Mouse (Mus musculus): ENCODE measurements around the gene Trip6. TPM values are rescaled to one million over a fixed set of nuclear protein-coding genes. Genes with fewer than 3 reads are reported as not detected.

Trip6 gene
- polyA plus RNA-seq, 1 experiment from 2014 or later, result 9.2 TPM

- Histone ChIP-seq H3K36me3 (replicated peaks; ENCODE audit: insufficient read depth, low read length) (no peaks in the 10 kb centered on the region), H3K4me1 (ENCODE audit: insufficient read depth) (peaks cover 10% of the 10 kb centered on the region; the same call in 1 of the 2 replicates), H3K27ac (ENCODE audit: low read depth) (peak overlapping the region; percentile 85), H3K9me3 (ENCODE audit: low read length) (no peaks in the 10 kb centered on the region), H3K4me3 (ENCODE audit: low read depth, low read length) (no peak overlapping the region), H3K9ac (replicated peaks) (no peak overlapping the region), H3K4me2 (ENCODE audit: low read depth, low read length) (no peak overlapping the region), H3K27me3 (ENCODE audit: insufficient read depth, low read length) (peaks cover 37% of the 10 kb centered on the region)
- WGBS (ENCODE audit: insufficient replicate concordance), result 54% methylated on average over 4 of the region's 4 CpGs
- DNase-seq (no peak), ATAC-seq (no peak)
- TF ChIP-seq EP300 (IDR thresholded peaks at IDR 0.05; ENCODE audit: low read depth) (no peak), CTCF (IDR thresholded peaks at IDR 0.05; ENCODE audit: low read depth) (no peak)
Measured at GRCm38 (mm10) chr5:137346983-137347382, 32.8 kb upstream of the Trip6 start.

- H3K9me3 ChIP-seq (ENCODE audit: low read length), result no peaks in the 10 kb centered on the region
- H3K27ac ChIP-seq (ENCODE audit: low read depth), result peak overlapping the region; percentile 85
- H3K4me2 ChIP-seq (ENCODE audit: low read depth, low read length), result 0 out of 2 replicates have a peak overlapping the region, but pooled peaks have one; percentile 22
- 78% methylated on average over 1 of the region's 1 CpGs for WGBS (ENCODE audit: insufficient replicate concordance)
- no peak overlapping the region for H3K9ac ChIP-seq (replicated peaks)
- peaks cover 36% of the 10 kb centered on the region for H3K27me3 ChIP-seq (ENCODE audit: insufficient read depth, low read length)
- H3K4me1 ChIP-seq (ENCODE audit: insufficient read depth), result peaks cover 10% of the 10 kb centered on the region; the same call in 1 of the 2 replicates
- ATAC-seq, result no peak
- H3K4me3 ChIP-seq (ENCODE audit: low read depth, low read length), result no peak overlapping the region
- H3K36me3 ChIP-seq (replicated peaks; ENCODE audit: insufficient read depth, low read length), result no peaks in the 10 kb centered on the region
- TF ChIP-seq CTCF (IDR thresholded peaks at IDR 0.05; ENCODE audit: low read depth) (no peak), EP300 (IDR thresholded peaks at IDR 0.05; ENCODE audit: low read depth) (no peak)
- DNase-seq, result no peak
Measured at GRCm38 (mm10) chr5:137346388-137346787, 32.2 kb upstream of the Trip6 start.

GRCm38 (mm10) chr5:137345821-137346220 lies 31.6 kb upstream of the Trip6 start:
- Histone ChIP-seq H3K4me1 (ENCODE audit: insufficient read depth) (peaks cover 10% of the 10 kb centered on the region; the same call in 1 of the 2 replicates), H3K9ac (replicated peaks) (no peak overlapping the region), H3K36me3 (replicated peaks; ENCODE audit: insufficient read depth, low read length) (no peaks in the 10 kb centered on the region), H3K27ac (ENCODE audit: low read depth) (peak overlapping the region; percentile 85; the same call in 1 of the 2 replicates), H3K27me3 (ENCODE audit: insufficient read depth, low read length) (peaks cover 30% of the 10 kb centered on the region), H3K4me3 (ENCODE audit: low read depth, low read length) (no peak overlapping the region), H3K4me2 (ENCODE audit: low read depth, low read length) (0 out of 2 replicates have a peak overlapping the region, but pooled peaks have one; percentile 22), H3K9me3 (ENCODE audit: low read length) (no peaks in the 10 kb centered on the region)
- TF ChIP-seq CTCF (IDR thresholded peaks at IDR 0.05; ENCODE audit: low read depth), result no peak
- TF ChIP-seq EP300 (IDR thresholded peaks at IDR 0.05; ENCODE audit: low read depth), result no peak
- DNase-seq (peak; percentile 67), ATAC-seq (peak; percentile 77)
- WGBS (ENCODE audit: insufficient replicate concordance), result 22% methylated on average over 9 of the region's 9 CpGs

- DNase-seq (no peak), ATAC-seq (no peak)
- peaks cover 14% of the 10 kb centered on the region for H3K27me3 ChIP-seq (ENCODE audit: insufficient read depth, low read length)
- H3K4me1 ChIP-seq (ENCODE audit: insufficient read depth), result peaks cover 17% of the 10 kb centered on the region
- H3K36me3 ChIP-seq (replicated peaks; ENCODE audit: insufficient read depth, low read length), result no peaks in the 10 kb centered on the region
- H3K9me3 ChIP-seq (ENCODE audit: low read length), result no peaks in the 10 kb centered on the region
- no peak overlapping the region for H3K4me3 ChIP-seq (ENCODE audit: low read depth, low read length)
- no peak overlapping the region for H3K4me2 ChIP-seq (ENCODE audit: low read depth, low read length)
- H3K27ac ChIP-seq (ENCODE audit: low read depth), result no peak overlapping the region
- no peak overlapping the region for H3K9ac ChIP-seq (replicated peaks)
- no peak for TF ChIP-seq EP300 (IDR thresholded peaks at IDR 0.05; ENCODE audit: low read depth)
- peak; percentile 35 for TF ChIP-seq CTCF (IDR thresholded peaks at IDR 0.05; ENCODE audit: low read depth)
Measured at GRCm38 (mm10) chr5:137343869-137344268, 29.7 kb upstream of the Trip6 start.

GRCm38 (mm10) chr5:137343412-137343811 lies 29.2 kb upstream of the Trip6 start:
- TF ChIP-seq EP300 (IDR thresholded peaks at IDR 0.05; ENCODE audit: low read depth) (no peak), CTCF (IDR thresholded peaks at IDR 0.05; ENCODE audit: low read depth) (no peak)
- Histone ChIP-seq H3K4me3 (ENCODE audit: low read depth, low read length) (no peak overlapping the region), H3K27me3 (ENCODE audit: insufficient read depth, low read length) (peaks cover 10% of the 10 kb centered on the region; the same call in 1 of the 2 replicates), H3K4me1 (ENCODE audit: insufficient read depth) (peaks cover 19% of the 10 kb centered on the region), H3K36me3 (replicated peaks; ENCODE audit: insufficient read depth, low read length) (no peaks in the 10 kb centered on the region), H3K9me3 (ENCODE audit: low read length) (no peaks in the 10 kb centered on the region), H3K27ac (ENCODE audit: low read depth) (no peak overlapping the region), H3K4me2 (ENCODE audit: low read depth, low read length) (no peak overlapping the region), H3K9ac (replicated peaks) (no peak overlapping the region)
- DNase-seq, result no peak
- ATAC-seq, result no peak
- 93% methylated on average over 5 of the region's 5 CpGs for WGBS (ENCODE audit: insufficient replicate concordance)

- Histone ChIP-seq H3K27ac (ENCODE audit: low read depth) (no peak overlapping the region), H3K4me2 (ENCODE audit: low read depth, low read length) (no peak overlapping the region), H3K4me1 (ENCODE audit: insufficient read depth) (peaks cover 19% of the 10 kb centered on the region), H3K36me3 (replicated peaks; ENCODE audit: insufficient read depth, low read length) (no peaks in the 10 kb centered on the region), H3K9ac (replicated peaks) (no peak overlapping the region), H3K9me3 (ENCODE audit: low read length) (no peaks in the 10 kb centered on the region), H3K4me3 (ENCODE audit: low read depth, low read length) (no peak overlapping the region), H3K27me3 (ENCODE audit: insufficient read depth, low read length) (0 out of 2 replicates have a peak, but pooled peaks cover 2% of the 10 kb centered on the region)
- 50% methylated on average over 7 of the region's 7 CpGs for WGBS (ENCODE audit: insufficient replicate concordance)
- TF ChIP-seq EP300 (IDR thresholded peaks at IDR 0.05; ENCODE audit: low read depth) (no peak), CTCF (IDR thresholded peaks at IDR 0.05; ENCODE audit: low read depth) (no peak)
- ATAC-seq (no peak), DNase-seq (no peak)
Measured at GRCm38 (mm10) chr5:137342407-137343012, 28.3 kb upstream of the Trip6 start.
